Mouse (Mus musculus): ENCODE measurements around the gene Nox1.

Gene Nox1

DNA sequence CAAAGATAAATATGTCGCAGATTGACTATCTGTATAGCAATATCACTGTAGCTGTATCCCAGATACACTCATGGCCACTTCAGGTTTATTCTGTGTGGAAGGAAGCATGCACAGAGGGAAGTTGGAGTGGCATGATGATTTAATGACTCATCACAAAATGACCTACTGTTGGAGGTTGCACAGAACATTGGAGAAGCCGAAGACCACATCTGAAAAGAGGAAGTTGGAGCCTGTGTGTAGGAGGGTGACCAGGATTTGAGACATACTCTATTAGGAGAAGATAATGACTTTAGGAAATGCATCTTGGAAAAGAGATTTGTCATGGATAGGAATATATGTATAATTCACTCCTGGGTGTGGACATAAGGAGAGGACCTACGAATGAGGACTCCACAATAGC, 105.3 kb downstream of the Nox1 start:
- no peak for DNase-seq

DNA sequence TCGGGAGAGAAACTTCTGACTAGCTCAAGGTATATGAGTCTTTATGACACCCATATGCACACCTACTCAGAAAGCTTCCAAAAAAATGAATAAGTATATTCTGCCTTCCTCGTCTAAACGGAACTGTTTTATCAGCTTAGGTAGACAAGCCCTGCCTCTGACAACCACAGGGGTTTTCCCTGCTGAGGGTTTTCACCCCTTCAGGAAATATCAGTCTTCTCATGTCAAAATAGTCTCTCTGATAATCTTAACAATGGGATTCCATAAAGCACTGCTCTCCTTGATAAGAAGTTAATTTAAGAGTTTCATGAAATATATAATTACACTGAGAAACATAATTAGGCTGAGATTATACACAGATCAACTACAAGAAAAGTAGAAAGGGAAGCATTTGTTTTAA, 110.0 kb downstream of the Nox1 start:
- no peak for DNase-seq

DNA sequence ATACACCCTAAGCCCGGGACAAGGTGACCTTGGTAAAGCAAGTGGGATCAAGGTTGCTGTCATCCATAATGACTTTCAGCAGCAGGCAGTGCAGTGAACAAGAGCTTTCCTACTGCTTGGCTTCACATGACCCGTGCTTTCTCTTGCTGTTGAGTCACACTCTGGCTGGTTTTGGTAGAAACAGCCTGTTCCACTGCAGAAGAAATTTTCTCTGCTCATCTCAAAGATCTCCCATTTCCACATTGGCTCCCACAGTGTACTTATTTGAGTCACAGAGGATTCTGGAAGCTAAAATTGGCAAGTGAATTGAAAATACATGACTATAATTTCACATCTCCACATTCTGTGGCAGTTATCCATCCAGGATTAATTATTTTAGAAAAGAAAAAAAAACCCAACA, 119.1 kb downstream of the Nox1 start:
- peak; percentile 28 for DNase-seq

DNA sequence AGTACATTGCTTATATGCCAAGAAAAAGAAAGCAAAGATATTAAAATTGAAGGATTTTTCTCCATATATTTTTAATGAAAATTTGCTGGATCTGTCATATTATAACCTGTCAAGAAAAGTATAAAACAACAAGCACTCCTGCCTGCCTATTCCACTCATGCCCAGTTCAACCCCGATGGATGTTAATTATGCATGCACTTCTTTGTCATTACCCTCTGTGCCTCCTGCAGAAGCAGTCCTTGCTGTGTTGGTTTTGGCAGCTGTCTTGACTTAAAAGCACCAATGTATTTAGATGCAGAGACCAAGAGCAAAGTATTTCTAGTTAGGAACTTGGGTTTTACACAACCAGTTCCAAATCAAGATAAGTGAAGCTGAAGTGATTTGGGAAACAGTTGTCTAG, 136.3 kb downstream of the Nox1 start:
- DNase-seq = no peak

DNA sequence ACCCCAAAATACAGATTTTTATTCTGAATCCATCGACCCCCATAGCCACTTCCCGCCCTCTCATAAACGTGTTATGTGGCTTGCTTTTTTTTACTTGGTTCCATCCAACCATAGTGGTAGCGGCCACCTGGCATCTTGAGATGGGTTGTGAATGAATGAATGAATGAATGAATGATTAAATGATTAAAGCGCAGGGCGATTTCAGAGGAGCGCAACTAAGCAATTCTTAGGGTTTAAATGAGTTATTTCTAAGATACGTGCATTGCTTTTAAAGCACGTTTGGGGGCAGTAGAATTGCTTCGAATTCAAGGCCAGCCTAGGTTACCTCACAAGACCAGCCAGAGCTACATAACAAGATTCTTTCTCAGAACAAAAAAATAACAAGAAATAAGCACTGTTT, 162.0 kb downstream of the Nox1 start:
- DNase-seq = peak; percentile 2

DNA sequence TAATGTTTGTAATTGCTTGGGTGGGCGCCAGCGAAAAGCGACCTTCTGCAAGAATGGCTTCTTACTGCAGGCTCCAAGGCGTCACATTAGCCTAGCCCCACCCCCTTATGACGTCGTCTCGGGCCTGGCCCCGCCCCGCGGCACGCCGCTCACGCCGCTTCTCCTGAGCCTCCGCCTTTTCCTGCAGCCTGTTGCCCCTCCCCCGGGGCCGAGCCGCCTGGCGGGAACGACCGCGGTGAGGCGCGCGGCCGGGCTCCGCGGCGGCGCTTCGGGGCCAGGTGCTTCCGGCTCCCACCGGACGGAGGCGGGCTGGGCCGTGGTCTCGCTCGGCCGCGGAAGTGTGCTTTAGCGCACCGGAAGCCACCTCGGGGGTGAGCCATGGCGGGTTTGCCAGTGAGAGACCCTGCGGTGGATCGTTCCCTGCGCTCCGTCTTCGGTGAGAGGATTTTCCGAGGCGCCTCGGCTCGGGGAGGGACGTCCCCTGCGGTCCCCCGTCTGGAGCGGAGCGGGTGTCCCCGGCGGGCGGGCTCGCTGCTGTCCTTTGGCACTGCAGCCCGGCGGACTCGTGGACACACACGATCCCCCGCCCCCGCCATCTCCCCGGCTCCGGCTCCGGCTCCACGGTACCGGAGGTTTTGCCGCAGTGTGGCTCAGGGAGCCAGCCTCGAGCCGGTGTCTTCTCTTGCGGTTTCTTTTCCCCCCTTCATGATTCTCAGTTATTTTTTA, 162.6 kb downstream of the Nox1 start, which contains the start of gene Cstf2:
Gene Cstf2 (plus strand): TSS at position 201 of the 726 bp plus-strand sequence.
- DNase-seq = peak; percentile 93

DNA sequence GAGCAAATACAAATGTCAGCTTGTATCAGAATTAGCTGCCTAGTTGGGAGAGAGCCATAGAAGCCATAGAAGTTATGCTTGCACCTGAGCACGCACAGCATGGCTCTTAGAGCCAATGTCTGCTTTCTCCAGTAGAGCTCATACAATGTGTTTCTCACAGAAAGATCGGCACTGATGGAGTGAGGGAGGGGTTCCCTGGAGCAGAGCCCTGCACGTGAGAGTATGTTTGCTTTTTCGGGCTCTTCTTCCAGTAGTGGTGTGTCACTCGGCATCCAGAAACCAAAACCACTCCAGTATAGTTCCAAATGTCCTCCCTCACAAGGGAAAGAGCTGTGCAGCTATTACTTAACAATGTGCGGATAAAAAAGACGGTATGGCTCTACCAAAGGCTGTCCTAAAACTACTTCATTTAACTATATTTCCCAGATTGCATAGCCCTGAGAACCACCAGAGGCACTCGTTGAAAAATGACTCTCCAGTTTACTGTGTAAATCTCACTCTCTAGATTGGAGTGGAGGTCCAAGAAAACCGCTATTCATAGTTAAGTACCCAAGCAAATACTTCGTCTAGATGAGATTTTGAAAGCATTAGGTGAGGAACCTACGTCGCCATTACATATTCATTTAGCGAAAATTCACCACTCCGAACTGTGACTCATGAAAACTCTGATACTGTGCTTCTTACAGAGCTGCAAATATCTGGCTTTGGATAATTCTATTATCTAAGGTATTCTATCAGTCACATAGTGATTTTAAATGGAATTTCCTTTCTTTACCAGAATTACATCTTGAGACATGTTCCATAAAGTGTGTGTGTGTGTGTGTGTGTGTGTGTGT, 163.5 kb downstream of the Nox1 start:
- DNase-seq = no peak

DNA sequence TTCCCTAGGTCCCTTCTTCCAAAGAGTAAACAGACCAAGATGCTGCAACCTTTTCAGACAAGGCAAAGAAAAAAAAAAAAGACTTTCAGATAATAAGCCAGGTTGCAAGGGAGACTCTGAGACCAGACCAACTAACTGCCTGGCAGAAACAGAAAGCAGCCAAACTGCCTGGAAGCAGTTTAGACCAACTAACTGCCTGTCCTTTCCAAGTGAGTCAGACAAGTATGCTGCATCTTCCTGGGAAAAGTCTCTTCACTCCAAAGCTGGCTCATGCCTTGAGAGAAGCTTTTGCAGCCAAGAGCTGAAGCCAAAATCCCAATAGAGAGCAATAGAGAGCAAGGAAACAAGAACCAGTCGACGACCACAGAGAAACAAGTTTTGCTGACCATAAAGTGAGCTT, 164.9 kb downstream of the Nox1 start:
- DNase-seq = peak; percentile 2

DNA sequence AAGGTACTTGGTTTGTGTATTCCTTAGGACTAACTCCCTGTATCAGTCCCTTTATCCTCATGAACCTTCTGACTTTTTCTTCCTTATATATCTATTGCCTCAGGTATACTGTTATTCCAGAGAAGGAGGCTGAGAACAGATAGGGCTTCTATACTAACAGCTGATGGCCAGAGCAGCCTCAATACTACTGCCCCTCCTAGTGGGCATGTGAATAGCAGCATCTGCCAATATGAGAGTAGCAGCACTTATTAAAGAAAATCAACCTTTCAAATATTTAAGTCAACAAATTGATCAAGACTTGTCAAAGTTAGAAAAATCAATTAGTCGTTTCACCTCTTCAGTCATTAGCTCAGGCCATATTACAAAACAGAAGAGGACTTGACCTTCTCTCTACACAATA, 172.8 kb downstream of the Nox1 start:
- no peak for DNase-seq
